Mouse (Mus musculus) monocyte, adult 2 months (primary cell): ENCODE results near the gene Prtg.
A peak's percentile ranks its signal among the peaks of the same experiment; 100 is the strongest.

ENCODE experiments used
- DNase-seq, 2 experiments: peaks; one replicate each; pipeline ENCODE4 v3.0.0; 2022; ENCODE audit warnings: low spot score in 2 of 2, low read depth in 1 of 2

Gene Prtg

GRCm38 (mm10) chr9:72902611-72903010, 95.9 kb downstream of the Prtg start:
- DNase-seq, result no peak

- DNase-seq, result no peak
Observed at GRCm38 (mm10) chr9:72906693-72907103, 100.0 kb downstream of the Prtg start.

GRCm38 (mm10) chr9:72911381-72911780, 104.7 kb downstream of the Prtg start:
- DNase-seq, result no peak

GRCm38 (mm10) chr9:72913551-72913950, 106.9 kb downstream of the Prtg start:
- DNase-seq, result no peak

GRCm38 (mm10) chr9:72915728-72916127, 109.1 kb downstream of the Prtg start:
- no peak for DNase-seq

GRCm38 (mm10) chr9:72923068-72923467, 116.4 kb downstream of the Prtg start:
- DNase-seq, result no peak

- DNase-seq, result no peak
Observed at GRCm38 (mm10) chr9:72925021-72925934, 118.6 kb downstream of the Prtg start, which contains the start of gene Pygo1. Gene Pygo1 (plus strand): TSS chr9:72925645.

- DNase-seq, result no peak
Observed at GRCm38 (mm10) chr9:72925935-72926258, 119.2 kb downstream of the Prtg start.

GRCm38 (mm10) chr9:72931166-72931790, 124.6 kb downstream of the Prtg start:
- DNase-seq, result no peak

- DNase-seq, result no peak
Observed at GRCm38 (mm10) chr9:72935309-72935708, 128.6 kb downstream of the Prtg start.

GRCm38 (mm10) chr9:72936301-72936700, 129.6 kb downstream of the Prtg start:
- no peak for DNase-seq

- DNase-seq, result no peak
Observed at GRCm38 (mm10) chr9:72943424-72943823, 136.8 kb downstream of the Prtg start.

GRCm38 (mm10) chr9:72944286-72944685, 137.6 kb downstream of the Prtg start:
- no peak for DNase-seq

GRCm38 (mm10) chr9:72947010-72947409, 140.3 kb downstream of the Prtg start:
- DNase-seq, result no peak

GRCm38 (mm10) chr9:72949572-72949971, 142.9 kb downstream of the Prtg start:
- no peak for DNase-seq

GRCm38 (mm10) chr9:72954746-72955145, 148.1 kb downstream of the Prtg start:
- DNase-seq, result no peak

GRCm38 (mm10) chr9:72955546-72955945, 148.9 kb downstream of the Prtg start:
- DNase-seq, result peak in 1 of 2 experiments; percentile 30

- peak; percentile 46 to 75 for DNase-seq
Observed at GRCm38 (mm10) chr9:72958521-72959450, 152.1 kb downstream of the Prtg start, which contains the start of the genes Dyx1c1 and Gm44503. Gene Dyx1c1 (plus strand): TSS chr9:72958785. Gene Gm44503 (plus strand): TSS chr9:72958852.

- no peak for DNase-seq
Observed at GRCm38 (mm10) chr9:72961346-72961745, 154.7 kb downstream of the Prtg start.

- no peak for DNase-seq
Observed at GRCm38 (mm10) chr9:72961959-72962358, 155.3 kb downstream of the Prtg start.
